Mouse (Mus musculus) gastrocnemius, postnatal 14 days (tissue): Measurements from ENCODE around the gene Gm21953. TPM values are rescaled to one million over a fixed set of nuclear protein-coding genes. Genes with fewer than 3 reads are reported as not detected.
"Not testable (repeated sequence)": the region's sequence is repeated elsewhere in the genome, so short reads cannot be mapped to it uniquely, and the experiment has no call there.

Experiments used
- DNase-seq: peaks from one replicate; pipeline ENCODE4 v3.0.0; 2021; ENCODE audit warnings: mixed read lengths
- intact Hi-C: fragments of 180-260 bp; cut with DNase I; formaldehyde crosslinking; loops from one replicate; pipeline ENCODE4 v1.15.1; 2025; ENCODE audit warnings: low total_unique reads
- long read RNA-seq, 2 experiments: library from polyadenylated mRNA; stranded (forward); transcript quantifications; one replicate each; pipeline ENCODE4 v2.0.0; 2021
- total RNA-seq, 2 experiments: library from RNA; stranded (reverse); gene quantifications; 2 replicates each; pipeline ENCODE4 v1.2.3; 2021

Gene Gm21953
- not detected for total RNA-seq
- long read RNA-seq, experiment 1: 0 reads
- long read RNA-seq, experiment 2, partial matches to known transcripts: 0 of 1 reads
- long read RNA-seq, experiment 2, other reads (novel, unspliced or antisense): 1 of 1 reads

DNA sequence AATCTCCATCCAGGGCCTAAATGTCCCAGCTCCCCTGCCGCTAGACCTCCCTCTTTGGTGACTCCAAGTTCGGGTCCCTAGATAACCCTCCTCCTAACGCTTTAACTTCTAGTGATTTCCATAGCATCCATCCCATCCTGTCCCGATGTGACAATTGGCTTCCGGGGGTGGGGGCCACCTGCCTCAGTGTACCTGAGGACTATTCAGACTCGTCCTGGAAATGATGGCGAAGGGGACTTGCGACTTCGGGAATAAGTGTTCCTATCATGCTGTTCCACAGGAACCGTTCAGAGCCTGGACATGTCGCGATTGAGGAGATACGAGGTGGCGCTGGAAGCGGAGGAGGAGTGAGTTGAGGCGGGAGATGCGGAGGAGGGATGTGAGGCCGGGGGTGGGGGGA is at the start of gene Gm21953:
Gm21953 (plus strand) TSS at position 301 of the 400 bp plus-strand sequence.
- intact Hi-C loops, DNase-seq: not testable (repeated sequence)

DNA sequence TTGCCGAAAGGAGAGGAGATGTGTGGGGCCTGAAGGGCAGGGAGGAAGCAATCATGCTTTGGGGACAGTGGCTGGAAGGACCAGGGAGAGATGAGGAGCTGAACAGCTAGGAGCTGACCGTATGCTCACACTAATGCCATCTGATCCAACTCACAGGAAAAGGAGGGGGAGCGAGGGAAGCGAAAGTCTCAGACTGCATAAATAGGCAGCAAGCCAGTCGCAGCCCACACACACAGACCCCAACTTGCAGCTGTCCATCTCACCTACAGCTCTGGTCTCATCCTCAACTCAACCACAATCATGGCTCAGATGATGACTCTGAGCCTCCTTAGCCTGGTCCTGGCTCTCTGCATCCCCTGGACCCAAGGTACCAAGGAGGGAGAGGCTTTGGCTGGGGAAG is 38.6 kb upstream of the Gm21953 start, which contains the start of gene Ccl21b:
Ccl21b (plus strand) TSS at position 301 of the 400 bp plus-strand sequence.
- DNase-seq, intact Hi-C loops: not testable (repeated sequence)

DNA sequence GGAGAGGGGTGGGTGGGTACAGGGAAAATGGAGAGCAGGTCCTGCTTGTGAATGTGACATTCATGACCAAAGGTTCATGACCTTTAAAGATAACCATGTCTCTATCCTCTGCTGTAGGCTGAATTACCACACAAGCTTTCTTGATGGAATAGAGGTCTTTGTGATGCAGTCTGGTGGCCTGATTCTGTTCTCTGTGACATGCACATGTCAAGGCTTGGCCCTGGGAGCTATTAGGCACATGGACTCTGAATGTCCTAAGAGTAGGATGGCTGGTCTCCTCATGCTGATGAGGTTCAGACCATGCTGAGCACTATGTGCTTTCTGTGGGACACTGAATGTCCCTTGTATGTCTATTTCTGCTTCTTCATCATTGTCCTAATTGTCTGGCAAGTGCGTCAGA is 24.0 kb downstream of the Gm21953 start, which contains the start of gene Fam205a3:
Fam205a3 (plus strand) TSS at position 301 of the 400 bp plus-strand sequence.
- DNase-seq, intact Hi-C loops: not testable (repeated sequence)

Other genes starting within 250 kb of the Gm21953 start
- not detected for gene Gm3893, start 203.1 kb upstream of the Gm21953 start, total RNA-seq
- gene Gm13304, start 179.4 kb upstream of the Gm21953 start, total RNA-seq: 10 to 100 TPM in 1 of 2 experiments, 1 to 10 TPM in 1; 5.8 to 10.2 TPM
- 1 to 10 TPM in 1 of 2 experiments, under 1 TPM in 1; 0.86 to 2.1 TPM for gene Gm13306, start 140.8 kb upstream of the Gm21953 start, total RNA-seq
- gene Gm13305, start 125.7 kb upstream of the Gm21953 start, total RNA-seq: 1 to 10 TPM in 1 of 2 experiments, under 1 TPM in 1; 0.35 to 1.1 TPM
- gene Gm10600, start 53.6 kb upstream of the Gm21953 start, total RNA-seq: 1 to 10 TPM in 1 of 2 experiments, under 1 TPM in 1; 0.21 to 1.6 TPM
- not detected for gene Ccl21b, start 38.5 kb upstream of the Gm21953 start, total RNA-seq
- gene Fam205a3, start 24.1 kb downstream of the Gm21953 start, total RNA-seq: under 1 TPM in 1 of 2 experiments, not detected in 1; 0.12 TPM
- gene Gm21586, start 145.1 kb downstream of the Gm21953 start, total RNA-seq: not detected
- not detected for gene Gm2163, start 172.5 kb downstream of the Gm21953 start, total RNA-seq
- under 1 TPM in 1 of 2 experiments, not detected in 1; 0.12 TPM for gene Fam205a2, start 233.9 kb downstream of the Gm21953 start, total RNA-seq